Mouse (Mus musculus) left cerebral cortex, adult 2 months (tissue): ENCODE measurements around the gene Mxra7. TPM values are rescaled to one million over a fixed set of nuclear protein-coding genes. Genes with fewer than 3 reads are reported as not detected.
A peak's percentile ranks its signal among the peaks of the same experiment; 100 is the strongest.

Source experiments
- DNase-seq, 2 experiments: peaks; one replicate each; pipeline ENCODE4 v3.0.0; 2021 to 2022; ENCODE audit warnings: low spot score in 2 of 2, mixed read lengths in 1 of 2; ENCODE audit errors: extremely low spot score in 1 of 2
- H3K27ac ChIP-seq: fragments of 200-600 bp; 2 replicates; pipeline ENCODE4 v1.8.1; 2022
- H3K4me3 ChIP-seq: fragments of 200-600 bp; 2 replicates; pipeline ENCODE4 v1.8.1; 2022
- CTCF ChIP-seq: fragments of 200-600 bp; IDR thresholded peaks from 2 replicates; pipeline ENCODE4 v1.8.1; 2022; ENCODE audit warnings: antibody characterized with exemption, mild to moderate bottlenecking, moderate library complexity
- intact Hi-C: fragments of 180-260 bp; cut with DNase I; formaldehyde crosslinking; loops from one replicate; pipeline ENCODE4 v1.15.1; 2025
- long read RNA-seq, 2 experiments: library from polyadenylated mRNA; stranded (forward); transcript quantifications; one replicate each; pipeline ENCODE4 v2.0.0; 2021; ENCODE audit warnings: borderline mapping rate in 2 of 2
- total RNA-seq, 2 experiments: library from RNA; stranded (reverse); gene quantifications; 2 replicates each; pipeline ENCODE4 v1.2.3; 2021

Mxra7 gene
- total RNA-seq = 10 to 100 TPM; 15.3 to 22.5 TPM
- long read RNA-seq, experiment 1, transcript Mxra7-202 (5 exons, 757 nt) = minor isoform, 5 of 21 reads
- long read RNA-seq, experiment 1, transcript Mxra7-201 (4 exons, 2,063 nt) = major isoform, 14 of 21 reads
- long read RNA-seq, experiment 1, partial matches to known transcripts = 1 of 21 reads
- long read RNA-seq, experiment 1, other reads (novel, unspliced or antisense) = 1 of 21 reads
- long read RNA-seq, experiment 2, transcript Mxra7-201 (4 exons, 2,063 nt) = major isoform, 10 of 19 reads
- long read RNA-seq, experiment 2, transcript Mxra7-202 (5 exons, 757 nt) = minor isoform, 7 of 19 reads
- long read RNA-seq, experiment 2, partial matches to known transcripts = 0 of 19 reads
- long read RNA-seq, experiment 2, other reads (novel, unspliced or antisense) = 2 of 19 reads

- intact Hi-C loops = no loop called here
- peak; percentile 59 to 70 for DNase-seq
- peak within 1 kb of the TSS; percentile 67 for H3K27ac ChIP-seq
- no peak for TF ChIP-seq CTCF
- H3K4me3 ChIP-seq = peak within 1 kb of the TSS; percentile 67
Observed at GRCm38 (mm10) chr11:116827534-116828165, at the start of gene Mxra7. Mxra7 (minus strand) TSS chr11:116828046.

DNA sequence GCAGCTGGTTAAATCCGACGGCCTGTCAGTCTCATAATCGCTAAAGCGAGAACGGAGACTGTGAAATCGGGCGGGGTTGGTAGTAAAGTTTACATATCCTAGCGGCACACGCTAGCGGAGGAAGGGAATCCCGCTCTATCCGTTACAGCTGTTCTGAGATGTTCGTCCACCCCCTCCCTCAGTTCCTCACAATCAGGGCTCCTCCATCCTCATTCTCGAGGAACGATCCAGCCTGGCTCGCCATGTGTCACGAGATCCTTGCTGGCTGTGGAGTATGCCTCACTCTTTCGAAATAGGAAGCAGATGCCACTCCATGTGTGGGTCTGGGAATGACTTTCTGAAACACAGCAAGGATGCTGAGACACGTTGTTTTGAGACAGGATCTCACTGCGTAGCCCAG lies 46.1 kb upstream of the Mxra7 start:
- DNase-seq = no peak
- TF ChIP-seq CTCF = no peak
- intact Hi-C loops = no loop called here
- Histone ChIP-seq H3K4me3 (no peak overlapping the region), H3K27ac (no peak overlapping the region)

DNA sequence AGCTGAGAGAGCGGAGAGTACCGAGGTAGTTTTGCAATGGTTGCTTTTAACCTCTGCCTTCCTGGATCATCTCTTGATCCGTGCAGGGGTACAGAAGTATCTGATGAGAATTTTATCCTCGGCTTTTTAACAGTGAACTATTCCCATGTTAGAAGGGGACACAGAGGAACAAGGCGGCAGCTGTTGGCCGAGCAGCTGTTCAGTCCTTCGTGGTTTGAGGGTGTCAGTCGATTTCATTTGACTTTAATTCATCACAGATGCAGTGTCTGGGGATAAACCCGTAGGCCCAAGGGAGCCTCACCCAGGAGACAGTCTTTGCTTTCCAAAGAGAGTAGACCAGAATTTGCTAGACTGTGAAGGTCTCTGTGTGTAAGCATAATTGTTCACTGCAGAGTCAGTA lies 43.7 kb upstream of the Mxra7 start:
- intact Hi-C loops = no loop called here
- H3K4me3 ChIP-seq = no peak overlapping the region
- no peak overlapping the region for H3K27ac ChIP-seq
- DNase-seq = no peak
- no peak for TF ChIP-seq CTCF

DNA sequence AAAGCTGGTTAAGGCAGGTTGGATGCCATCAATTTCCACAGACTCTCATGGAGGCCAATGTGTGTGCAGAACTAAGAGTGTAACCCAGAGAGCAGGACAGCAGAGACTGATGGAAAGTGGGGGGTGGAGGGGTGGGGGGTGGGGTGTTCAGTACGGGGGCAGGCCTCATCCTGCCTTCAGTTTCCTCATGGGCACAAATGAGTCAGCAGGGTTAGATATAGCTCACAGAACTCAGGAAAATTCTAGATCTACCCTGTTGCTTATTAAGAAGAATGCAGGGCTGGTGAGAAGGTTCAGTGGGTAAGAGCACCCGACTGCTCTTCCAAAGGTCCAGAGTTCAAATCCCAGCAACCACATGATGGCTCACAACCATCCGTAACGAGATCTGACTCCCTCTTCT lies 41.8 kb upstream of the Mxra7 start:
- TF ChIP-seq CTCF = no peak
- Histone ChIP-seq H3K4me3 (no peak overlapping the region), H3K27ac (no peak overlapping the region)
- no peak for DNase-seq
- intact Hi-C loops = no loop called here

DNA sequence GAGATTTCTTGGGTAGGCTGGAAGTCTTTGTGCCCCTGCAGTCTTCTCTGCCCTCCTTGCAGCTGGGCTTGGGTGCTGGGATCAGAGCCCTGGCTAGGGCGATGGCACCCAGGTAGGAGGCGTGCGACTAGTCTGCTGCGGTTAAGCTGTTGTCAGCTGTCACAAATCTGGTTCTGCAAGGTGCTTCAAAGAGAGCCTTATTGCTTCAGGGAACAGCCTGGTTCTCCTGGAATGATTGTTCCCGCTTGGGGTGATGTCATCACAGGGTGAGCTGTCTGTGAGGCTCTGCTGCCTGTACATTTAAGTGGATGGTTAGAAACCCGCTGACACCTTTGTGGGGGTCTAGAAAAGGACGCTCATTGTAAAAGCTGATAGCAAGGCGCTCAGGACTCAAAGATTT lies 41.4 kb upstream of the Mxra7 start:
- Histone ChIP-seq H3K4me3 (no peak overlapping the region), H3K27ac (no peak overlapping the region)
- TF ChIP-seq CTCF = no peak
- intact Hi-C loops = no loop called here
- DNase-seq = no peak

DNA sequence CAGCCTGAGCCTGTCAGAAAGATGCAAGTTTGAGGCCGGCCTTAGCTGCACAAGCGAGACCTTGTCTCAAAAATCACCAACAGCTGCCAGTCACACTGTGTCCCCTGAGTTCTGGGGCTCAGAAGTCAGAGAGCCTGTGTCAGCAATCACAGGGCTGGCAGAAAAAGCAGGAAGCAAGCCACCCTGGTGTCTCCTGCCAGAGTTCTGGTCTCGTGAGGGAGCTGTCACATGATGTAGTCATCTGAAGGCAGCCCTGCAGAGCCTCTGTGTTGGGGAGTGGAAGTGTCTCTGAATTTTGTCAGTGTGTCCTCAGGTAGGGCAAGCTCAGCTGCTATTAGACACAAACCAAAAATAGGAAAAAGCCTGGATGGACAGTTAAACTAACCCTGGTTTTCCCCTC lies 40.3 kb upstream of the Mxra7 start:
- intact Hi-C loops = no loop called here
- no peak for DNase-seq
- Histone ChIP-seq H3K27ac (no peak overlapping the region; the same call in 1 of the 2 replicates), H3K4me3 (no peak overlapping the region)
- TF ChIP-seq CTCF = no peak

DNA sequence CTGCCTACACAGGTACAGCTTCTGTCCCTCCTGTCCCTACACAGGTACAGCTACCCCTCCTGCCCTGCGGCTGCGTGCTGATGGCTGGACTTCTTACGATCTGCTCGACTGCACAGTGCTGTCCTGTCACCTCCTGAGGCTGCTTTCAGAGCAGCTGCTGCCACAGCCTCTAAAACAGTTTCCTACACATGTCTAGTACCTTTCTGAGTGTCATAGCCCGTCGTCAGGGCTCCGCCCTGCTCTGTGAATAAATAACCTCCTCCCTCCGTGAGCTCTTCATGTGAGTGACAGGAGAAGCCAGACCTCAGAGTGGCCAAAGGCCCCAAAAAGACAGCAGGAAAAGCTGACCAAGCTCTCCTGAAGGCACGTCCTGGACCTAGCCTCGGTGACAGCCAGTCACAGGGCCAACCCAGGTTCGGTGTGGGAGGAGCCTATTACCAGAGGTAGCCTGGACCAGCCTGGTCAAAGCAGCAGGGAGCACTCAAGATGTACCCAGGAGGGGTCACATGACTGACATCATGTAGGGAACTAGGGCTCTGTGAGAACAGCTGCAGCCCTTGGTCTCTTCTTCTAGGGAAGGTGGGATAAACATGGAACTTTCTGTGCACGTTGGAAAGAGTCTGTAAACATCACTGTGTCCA lies 38.2 kb upstream of the Mxra7 start:
- no peak overlapping the region for H3K4me3 ChIP-seq
- intact Hi-C loops = no loop called here
- no peak for TF ChIP-seq CTCF

DNA sequence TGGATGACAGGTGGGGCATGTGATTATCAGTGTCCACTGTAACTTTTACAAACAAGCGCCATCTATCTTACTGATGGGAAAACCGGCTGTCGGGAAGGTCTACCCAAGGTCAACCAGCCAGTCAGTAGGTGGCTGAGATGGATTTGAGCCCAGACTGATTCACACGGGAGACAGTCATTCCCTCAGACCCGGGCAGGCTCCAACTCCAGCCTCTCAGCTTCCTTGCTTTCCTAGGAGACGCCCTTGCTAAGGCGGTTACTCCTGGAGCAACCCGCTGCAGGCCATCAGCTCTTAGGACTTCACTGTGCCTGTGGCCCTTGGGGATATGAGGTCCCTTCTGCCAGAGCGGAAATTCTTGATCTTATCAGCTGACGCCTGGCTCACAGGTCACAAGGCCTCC lies 36.6 kb upstream of the Mxra7 start:
- DNase-seq = no peak
- Histone ChIP-seq H3K4me3 (no peak overlapping the region), H3K27ac (no peak overlapping the region)
- intact Hi-C loops = no loop called here
- no peak for TF ChIP-seq CTCF

More for the DNA sequence above, 38.2 kb upstream of the Mxra7 start:
- DNase-seq = no peak
- H3K27ac ChIP-seq = no peak overlapping the region

GRCm38 (mm10) chr11:116857183-116857850 lies 29.5 kb upstream of the Mxra7 start:
- DNase-seq = no peak
- intact Hi-C loops = no loop called here
- Histone ChIP-seq H3K4me3 (no peak overlapping the region), H3K27ac (no peak overlapping the region)
- no peak for TF ChIP-seq CTCF

GRCm38 (mm10) chr11:116854279-116854678 lies 26.4 kb upstream of the Mxra7 start:
- intact Hi-C loops = no loop called here
- no peak for DNase-seq
- H3K27ac ChIP-seq = no peak overlapping the region
- peak overlapping the region; percentile 78 for H3K4me3 ChIP-seq
- TF ChIP-seq CTCF = no peak

DNA sequence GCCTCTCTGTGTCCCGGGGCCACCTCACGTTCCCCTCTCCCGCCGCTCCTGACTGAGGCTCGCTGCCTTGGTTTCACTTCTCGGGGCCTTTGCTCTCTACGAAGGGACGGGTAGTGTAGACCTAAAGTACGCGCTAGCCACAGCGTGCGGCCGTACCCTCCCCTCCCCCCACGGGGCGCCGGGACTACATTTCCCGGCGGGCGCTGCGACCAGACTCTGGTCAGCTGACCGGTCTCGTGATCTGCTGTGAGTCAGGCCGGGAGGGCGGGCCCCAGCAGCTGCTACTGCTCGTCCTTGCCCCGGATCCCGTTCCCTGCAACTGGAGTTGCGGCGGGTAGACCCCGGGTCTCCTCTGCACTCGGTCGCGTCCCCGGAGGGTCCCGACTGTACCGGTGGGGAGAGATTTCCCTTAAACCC lies 25.7 kb upstream of the Mxra7 start:
- DNase-seq = peak; percentile 97 to 98
- H3K4me3 ChIP-seq = peak overlapping the region; percentile 78
- H3K27ac ChIP-seq = peak overlapping the region; percentile 96
- no peak for TF ChIP-seq CTCF
- intact Hi-C loops = loop anchor here (1.0 kb wide), 1 partner anchor 10 kb away; the partner anchor contains the start of genes Jmjd6 and Mettl23
